Mouse (Mus musculus) forebrain, embryonic 11.5 days (tissue): Measurements from ENCODE around the gene Ppp1r12b. TPM values are rescaled to one million over a fixed set of nuclear protein-coding genes. Genes with fewer than 3 reads are reported as not detected.

ENCODE experiments used
- ATAC-seq: fragments of 200-750 bp; cut with Nextera tagmentation; replicated peaks from 2 replicates; pipeline ENCODE4 v1.8.0; 2017; ENCODE audit warnings: moderate TSS enrichment; ENCODE audit not compliant: low FRiP score
- DNase-seq: peaks from one replicate; pipeline ENCODE4 v3.0.0-alpha.2; 2017; ENCODE audit warnings: low spot score
- H3K27ac ChIP-seq: fragments of 300-500 bp; sonication (generic); 2 replicates; pipeline ENCODE4 v1.5.1; 2014; ENCODE audit warnings: low read depth, low read length
- H3K27me3 ChIP-seq: fragments of 300-500 bp; sonication (generic); 2 replicates; pipeline ENCODE4 v1.6.1; 2014; ENCODE audit warnings: mild to moderate bottlenecking, low read length, mixed read lengths; ENCODE audit not compliant: control insufficient read depth, insufficient read depth
- H3K36me3 ChIP-seq: fragments of 300-500 bp; sonication (generic); 2 replicates; pipeline ENCODE4 v1.6.1; 2014; ENCODE audit warnings: mild to moderate bottlenecking, low read length, moderate library complexity, mixed read lengths; ENCODE audit not compliant: control insufficient read depth, insufficient read depth
- H3K4me1 ChIP-seq: fragments of 300-500 bp; sonication (generic); replicated peaks from 2 replicates; pipeline ENCODE4 v1.6.1; 2014; ENCODE audit warnings: low read length, mixed read lengths; ENCODE audit not compliant: control insufficient read depth, insufficient read depth
- H3K4me2 ChIP-seq: fragments of 300-500 bp; sonication (generic); 2 replicates; pipeline ENCODE4 v1.6.1; 2014; ENCODE audit warnings: low read depth, mild to moderate bottlenecking, low read length, moderate library complexity, mixed read lengths; ENCODE audit not compliant: severe bottlenecking
- H3K4me3 ChIP-seq: fragments of 300-500 bp; sonication (generic); 2 replicates; pipeline ENCODE4 v1.5.1; 2014; ENCODE audit warnings: low read depth, low read length
- H3K9ac ChIP-seq: fragments of 300-500 bp; sonication (generic); 2 replicates; pipeline ENCODE4 v1.6.1; 2014; ENCODE audit warnings: low read length
- H3K9me3 ChIP-seq: fragments of 300-500 bp; sonication (generic); 2 replicates; pipeline ENCODE4 v1.6.1; 2016; ENCODE audit warnings: low read length, mixed read lengths; ENCODE audit not compliant: control insufficient read depth
- WGBS: fragments of 180-500 bp; shearing (Covaris S2); extraction: QIAGEN DNeasy Blood & Tissue Kit; methylation state at CpG from one replicate; pipeline ENCODE4 v1.1.7; 2014; 5-methylcytosine and 5-hydroxymethylcytosine counted together
- microRNA-seq: library from miRNA; unstranded; fragments of <30 nt; microRNA quantifications from one replicate; pipeline ENCODE4, GENCODE M21; 2016; ENCODE audit not compliant: insufficient number of aligned reads
- polyA plus RNA-seq: library from polyadenylated mRNA; unstranded; fragments of >200 nt; fragmentation: Nextera tagmentation; extraction: Ambion mirVana; gene quantifications from 2 replicates; pipeline ENCODE4 v1.2.1, GENCODE M21; 2014

The Ppp1r12b gene
- polyA plus RNA-seq, 1 experiment from 2014 or later = 12.2 TPM

DNA sequence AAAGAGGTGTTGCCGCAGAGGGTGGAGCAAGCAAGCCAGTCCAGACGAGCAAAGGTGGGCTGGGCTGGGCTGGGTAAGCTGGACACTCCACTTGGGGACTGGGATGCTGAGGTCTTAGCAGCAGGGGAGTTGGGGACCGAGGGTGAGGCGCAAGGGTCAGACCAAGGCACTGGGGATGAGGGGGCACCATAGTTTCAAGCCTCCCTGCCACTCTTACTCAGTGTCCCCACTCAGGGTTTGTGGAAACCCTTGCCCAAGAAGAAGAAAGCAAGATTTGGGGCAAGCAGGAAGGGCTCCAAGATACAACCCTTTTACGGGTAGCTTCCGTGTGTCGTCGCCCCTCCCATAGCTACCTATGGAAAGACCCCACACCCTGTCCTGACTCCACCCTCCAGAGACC is 247.5 kb downstream of the Ppp1r12b start:
- ATAC-seq (0 out of 2 replicates have a peak, but pooled peaks have one; percentile 3), DNase-seq (no peak)
- Histone ChIP-seq H3K27me3 (peaks cover 32% of the 10 kb centered on the region), H3K4me3 (peak overlapping the region; percentile 55), H3K27ac (no peak overlapping the region), H3K36me3 (no peaks in the 10 kb centered on the region), H3K4me1 (peaks cover 19% of the 10 kb centered on the region), H3K9me3 (no peaks in the 10 kb centered on the region), H3K9ac (no peak overlapping the region; the same call in 1 of the 2 replicates), H3K4me2 (peak overlapping the region; percentile 98)
- 6% methylated on average over 8 of the region's 8 CpGs for WGBS

GRCm38 (mm10) chr1:134707516-134707915 is 248.2 kb downstream of the Ppp1r12b start:
- DNase-seq (no peak), ATAC-seq (no peak)
- 66% methylated on average over 3 of the region's 3 CpGs for WGBS
- Histone ChIP-seq H3K9me3 (no peaks in the 10 kb centered on the region), H3K4me1 (peaks cover 19% of the 10 kb centered on the region), H3K9ac (no peak overlapping the region), H3K4me3 (no peak overlapping the region), H3K27ac (no peak overlapping the region), H3K36me3 (no peaks in the 10 kb centered on the region), H3K27me3 (peaks cover 32% of the 10 kb centered on the region), H3K4me2 (no peak overlapping the region)

DNA sequence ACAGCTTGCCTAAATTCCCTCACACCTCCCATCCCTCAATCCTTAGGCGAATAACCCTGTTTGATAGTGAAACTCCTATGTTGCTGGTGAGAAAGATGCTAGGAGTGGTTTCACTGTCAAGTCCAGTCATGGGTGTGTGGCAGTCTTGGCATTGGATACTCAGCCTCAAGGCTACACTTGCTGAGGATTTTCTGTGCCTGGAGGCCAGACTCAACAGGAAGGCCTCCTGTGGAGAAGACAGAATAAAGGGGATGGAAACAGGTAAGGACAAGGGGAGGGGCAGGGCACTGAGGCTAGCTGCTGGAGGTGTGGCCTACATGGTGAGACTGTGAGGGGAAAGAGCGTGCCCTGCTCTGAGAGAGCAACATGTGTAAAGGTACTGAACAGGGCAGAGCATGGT is 249.2 kb downstream of the Ppp1r12b start:
- H3K9ac ChIP-seq = no peak overlapping the region

More for the DNA sequence above, 249.2 kb downstream of the Ppp1r12b start:
- H3K27me3 ChIP-seq = peaks cover 32% of the 10 kb centered on the region
- H3K36me3 ChIP-seq = no peaks in the 10 kb centered on the region
- H3K4me2 ChIP-seq = no peak overlapping the region
- H3K9me3 ChIP-seq = no peaks in the 10 kb centered on the region
- no peak for DNase-seq
- 36% methylated on average over 2 of the region's 2 CpGs for WGBS
- ATAC-seq = no peak
- H3K4me3 ChIP-seq = no peak overlapping the region
- no peak overlapping the region for H3K27ac ChIP-seq
- H3K4me1 ChIP-seq = peaks cover 18% of the 10 kb centered on the region

Small RNA genes lying within 50 kb of the gene (microRNA-seq; reads per million reads assigned to microRNA genes)
- gene Gm22232 = not detected

Other genes with a start within 250 kb of the Ppp1r12b start
- gene Ube2t, start 6.6 kb upstream of the Ppp1r12b start, polyA plus RNA-seq = 53.4 and 56.5 TPM in 2 replicates
- 0.17 and 0.32 TPM in 2 replicates for gene Lgr6, start 149.3 kb upstream of the Ppp1r12b start, polyA plus RNA-seq
- gene Ptpn7, start 176.8 kb upstream of the Ppp1r12b start, polyA plus RNA-seq = 1.8 TPM in 2 replicates
- gene Arl8a, start 190.9 kb upstream of the Ppp1r12b start, polyA plus RNA-seq = 67.9 and 73.5 TPM in 2 replicates
- not detected in 2 replicates for gene Gpr37l1, start 211.7 kb upstream of the Ppp1r12b start, polyA plus RNA-seq